Mouse (Mus musculus): ENCODE results near the gene Inpp4a.

The Inpp4a gene

GRCm38 (mm10) chr1:37415394-37415793 is 115.7 kb downstream of the Inpp4a start:
- no peak for DNase-seq (ENCODE audit: low spot score)

DNA sequence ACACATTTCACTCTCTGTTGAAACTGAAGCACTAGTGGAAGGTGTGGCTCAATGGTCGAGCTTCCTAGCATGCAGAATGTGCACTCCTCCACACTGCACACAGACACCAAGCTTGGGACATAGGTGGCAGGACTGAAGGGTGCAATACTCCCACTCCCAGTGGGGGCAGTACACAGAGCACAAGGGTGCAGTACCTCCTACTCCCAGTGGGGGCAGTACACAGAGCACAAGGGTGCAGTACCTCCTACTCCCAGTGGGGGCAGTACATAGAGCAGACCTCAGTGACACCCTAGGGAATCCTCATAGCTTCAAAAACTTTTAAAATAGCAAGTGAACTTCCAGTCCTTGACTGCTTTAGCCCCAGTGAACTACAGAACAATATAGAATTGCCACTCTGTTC is 119.8 kb downstream of the Inpp4a start:
- peak; percentile 40 for DNase-seq (ENCODE audit: low spot score)

GRCm38 (mm10) chr1:37427144-37427875 is 127.6 kb downstream of the Inpp4a start:
- DNase-seq (ENCODE audit: low spot score) = no peak

DNA sequence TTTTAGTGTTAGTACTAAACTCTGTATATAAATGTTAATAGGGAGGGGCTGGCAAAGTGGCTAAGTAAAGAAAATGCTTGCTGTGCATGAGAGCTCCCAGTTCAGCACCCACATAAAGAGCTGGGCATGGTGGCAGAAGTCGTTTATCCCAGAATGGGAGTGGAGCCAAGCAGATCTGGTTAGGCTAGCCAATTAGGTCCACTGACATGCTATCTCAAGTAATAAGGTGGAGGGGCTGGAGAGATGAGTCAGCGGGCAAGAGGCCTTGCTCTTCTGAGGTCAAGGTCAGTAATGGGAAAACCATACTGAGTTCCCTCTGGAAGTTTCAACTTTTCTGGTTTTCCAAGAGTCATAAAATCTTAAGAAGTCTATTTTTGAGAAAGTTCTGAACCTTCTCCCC is 129.2 kb downstream of the Inpp4a start:
- peak; percentile 31 for DNase-seq (ENCODE audit: low spot score)

- DNase-seq (ENCODE audit: low spot score) = peak; percentile 95
Measured at GRCm38 (mm10) chr1:37429366-37430296, 130.0 kb downstream of the Inpp4a start, which contains the start of the genes Coa5 and Unc50. Gene Coa5 (minus strand): TSS chr1:37430103. Gene Unc50 (plus strand): TSS chr1:37430139.

DNA sequence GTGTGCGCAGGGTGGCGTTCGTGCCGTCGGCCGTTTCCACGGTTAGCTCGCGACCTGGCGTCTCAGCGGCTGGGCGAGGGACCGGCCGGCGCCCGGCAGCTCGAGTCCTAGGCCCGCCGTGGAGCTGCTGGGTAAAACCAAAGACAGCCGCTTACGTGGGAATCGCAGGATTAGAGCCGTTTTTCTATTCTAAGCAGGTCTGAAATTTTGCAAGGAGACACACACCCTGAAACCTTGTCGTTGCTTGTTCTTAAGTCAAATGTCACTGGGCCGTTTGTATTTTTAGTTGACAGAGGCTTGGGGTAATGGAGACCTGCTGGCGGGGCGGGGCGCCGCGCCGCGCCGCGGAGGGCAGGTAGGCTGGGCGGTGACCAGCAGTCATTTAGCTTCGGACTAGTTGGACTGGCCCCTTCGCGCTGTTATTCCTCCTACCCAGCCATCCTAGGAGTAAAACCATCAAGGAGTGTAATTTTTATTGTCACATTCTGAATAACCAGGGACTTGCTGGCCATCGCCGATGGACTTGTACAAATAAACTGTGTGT is 130.7 kb downstream of the Inpp4a start:
- DNase-seq (ENCODE audit: low spot score) = no peak

GRCm38 (mm10) chr1:37436419-37436818 is 136.8 kb downstream of the Inpp4a start:
- no peak for DNase-seq (ENCODE audit: low spot score)

- DNase-seq (ENCODE audit: low spot score) = no peak
Measured at GRCm38 (mm10) chr1:37442848-37443835, 143.5 kb downstream of the Inpp4a start.

DNA sequence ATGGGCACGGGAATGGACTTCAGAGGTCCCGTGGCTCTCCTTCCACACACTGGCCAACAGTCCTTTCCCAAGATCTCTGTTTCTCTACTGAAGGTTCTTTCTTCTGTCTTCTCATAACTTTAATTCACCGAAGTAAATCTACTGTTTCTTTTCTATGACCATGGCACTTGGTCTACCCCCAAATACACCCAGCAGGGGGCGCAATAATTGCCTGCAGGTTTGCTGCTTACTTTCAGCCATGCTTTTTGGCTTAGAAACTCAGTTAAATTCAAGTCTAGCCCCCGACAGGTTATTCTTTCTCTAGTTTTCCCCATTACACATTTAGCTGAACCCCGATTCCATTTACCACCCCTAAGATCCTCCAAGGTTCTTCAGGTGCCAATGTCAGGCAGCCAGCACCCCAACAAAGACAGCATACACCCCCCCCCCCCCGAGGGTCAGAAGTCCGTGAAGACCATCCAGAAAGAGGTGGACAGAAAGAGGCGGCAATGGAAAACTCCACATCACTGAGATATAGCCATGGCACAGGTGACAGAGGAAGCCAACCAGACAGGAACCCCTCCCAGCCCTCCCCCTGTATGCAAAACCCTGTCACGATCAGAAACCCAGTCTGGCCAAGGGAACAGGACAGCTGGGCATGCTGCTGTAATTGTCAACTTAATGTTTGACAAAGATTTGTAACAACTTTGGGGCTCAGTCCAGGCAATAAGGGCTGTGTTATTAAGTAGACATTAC is 148.9 kb downstream of the Inpp4a start:
- DNase-seq (ENCODE audit: low spot score) = no peak

DNA sequence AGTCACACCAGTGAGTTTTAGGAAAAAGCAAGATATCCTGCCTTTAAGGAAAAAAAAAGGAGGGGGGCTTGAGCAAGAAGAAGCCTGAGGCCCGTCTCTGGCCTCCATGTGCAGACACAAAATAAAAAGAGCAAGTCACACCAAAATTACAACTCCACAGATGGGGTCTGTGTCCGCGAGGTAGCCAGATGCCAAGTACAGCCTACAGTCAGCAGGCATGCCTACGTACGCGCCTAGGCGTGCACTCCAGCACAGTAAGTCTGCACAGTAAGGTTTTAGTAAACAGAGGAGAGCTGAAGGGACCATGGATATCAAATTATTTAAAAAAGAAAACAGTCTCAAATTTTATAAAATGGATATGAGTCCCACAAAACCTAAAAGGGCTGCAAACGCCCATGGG is 151.6 kb downstream of the Inpp4a start:
- no peak for DNase-seq (ENCODE audit: low spot score)

GRCm38 (mm10) chr1:37457546-37457945 is 157.9 kb downstream of the Inpp4a start:
- no peak for DNase-seq (ENCODE audit: low spot score)

Data from testis, postnatal 14 days (tissue).